Comparison of ENCODE assay signal across 23 mouse cellular contexts in the genomic region with DNA sequence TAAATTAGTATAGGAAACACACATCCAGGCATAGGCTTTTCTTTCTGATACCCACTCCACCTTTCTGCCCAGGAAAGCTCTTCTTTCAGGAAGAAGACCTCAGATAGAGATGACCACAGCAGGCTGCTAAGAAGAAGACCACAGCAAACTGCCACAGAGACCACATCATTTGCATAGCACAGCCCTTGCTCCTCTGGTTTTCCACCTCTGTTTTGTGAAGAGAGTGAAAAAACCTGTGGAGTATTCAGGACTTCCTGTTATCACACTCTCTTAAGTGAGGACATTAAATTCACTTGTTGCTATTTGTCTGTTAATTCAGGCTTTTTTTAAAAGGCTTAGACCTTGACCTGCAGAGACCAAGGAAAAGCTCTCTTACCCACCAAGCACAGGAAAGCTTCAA.
DNase-seq lines count a peak whose midpoint lies in the region; ATAC-seq lines count a peak whose summit lies in the region.
"Had no signal": no experiment of that assay in that cellular context is flagged by ENCODE, and none has a peak within 500 bp of the region (broad histone marks: within the 10 kb centered on the region; RNA-seq: fewer than 3 reads in every experiment).

No protein-coding gene starts in this region.

- H3K4me2 ChIP-seq in hindbrain, embryonic 12.5 days (replicated peaks): no peak overlapping the region
- H3K4me2 ChIP-seq: forebrain, embryonic 13.5 days; heart, embryonic 11.5 days; hindbrain, embryonic 15.5 days had no signal

- peaks cover 12% of the 10 kb centered on the region for H3K4me1 ChIP-seq in hindbrain, embryonic 12.5 days

- H3K36me3 ChIP-seq in hindbrain, embryonic 12.5 days: no peaks in the 10 kb centered on the region
- H3K36me3 ChIP-seq: forebrain, embryonic 10.5 days; hindbrain, embryonic 10.5 days; hindbrain, embryonic 15.5 days had no signal

- H3K27me3 ChIP-seq in hindbrain, embryonic 12.5 days: no peaks in the 10 kb centered on the region
- H3K27me3 ChIP-seq: forebrain, embryonic 13.5 days; hindbrain, embryonic 15.5 days had no signal

- intact Hi-C loops in left cerebral cortex, postnatal 25 days (cut with DNase I): no loop called here

- no peak overlapping the region for H3K9ac ChIP-seq in hindbrain, embryonic 12.5 days
- H3K9ac ChIP-seq: forebrain, embryonic 13.5 days; hindbrain, embryonic 15.5 days had no signal

- H3K27ac ChIP-seq in hindbrain, embryonic 12.5 days: no peak overlapping the region
- H3K27ac ChIP-seq: forebrain, embryonic 10.5 days; forebrain, embryonic 13.5 days; hindbrain, embryonic 10.5 days; hindbrain, embryonic 15.5 days had no signal

- DNase-seq in 416B (ENCODE audit: low read depth): peak; percentile 76
- no peak for DNase-seq in ovary, adult 18-20 months (ENCODE audit: low spot score)
- no peak for DNase-seq in left cerebral cortex, postnatal 25 days (ENCODE audit: low spot score in 2 of 2)
- DNase-seq: adrenal gland, adult 8-10 months; adrenal gland, postnatal 25 days; cerebellum, adult 11-12 months; cerebellum, adult 8-10 months; cerebellum, postnatal 10 days; cerebellum, postnatal 36 days; gastrocnemius, postnatal 10 days; gastrocnemius, postnatal 36 days; heart, adult 11 months had no signal

- peak; percentile 75 for ATAC-seq in common myeloid progenitor, adult 5-6 weeks (replicated peaks; ENCODE audit: low read depth, poor library complexity, severe bottlenecking)
- peak; percentile 17; the same call in 1 of the 2 replicates for ATAC-seq in megakaryocyte, adult 5-6 weeks (ENCODE audit: poor library complexity, severe bottlenecking)
- ATAC-seq in hindbrain, embryonic 12.5 days (ENCODE audit: low FRiP score): no peak
- ATAC-seq: activated CD4-positive, CD25-positive, alpha-beta regulatory T cell, adult 4 months; CD4-positive, CD25-positive, alpha-beta regulatory T cell, adult 4 months; forebrain, embryonic 13.5 days; forebrain, embryonic 16.5 days had no signal

- no peaks in the 10 kb centered on the region for H3K9me3 ChIP-seq in hindbrain, embryonic 12.5 days (replicated peaks)
- H3K9me3 ChIP-seq: forebrain, embryonic 10.5 days; forebrain, embryonic 13.5 days; hindbrain, embryonic 10.5 days; hindbrain, embryonic 15.5 days had no signal

- H3K4me3 ChIP-seq in hindbrain, embryonic 12.5 days: no peak overlapping the region
- H3K4me3 ChIP-seq: forebrain, embryonic 10.5 days; forebrain, embryonic 13.5 days; hindbrain, embryonic 10.5 days; hindbrain, embryonic 15.5 days had no signal
